In genomic region chr5:139546771-139547420, GRCm38 (mm10) we compare ENCODE assay signal across 11 mouse cellular contexts. TPM values are rescaled to one million over a fixed set of nuclear protein-coding genes. Genes with fewer than 3 reads are reported as not detected.
DNase-seq lines count a peak whose midpoint lies in the region; ATAC-seq lines count a peak whose summit lies in the region.
"Had no signal": no experiment of that assay in that cellular context is flagged by ENCODE, and none has a peak within 500 bp of the region (broad histone marks: within the 10 kb centered on the region; RNA-seq: fewer than 3 reads in every experiment).

No protein-coding gene starts in this region.

- H3K4me2 ChIP-seq in lung, embryonic 15.5 days: no peak overlapping the region
- peak overlapping the region; percentile 64 for H3K4me2 ChIP-seq in hindbrain, embryonic 14.5 days (replicated peaks)
- peak overlapping the region; percentile 66 for H3K4me2 ChIP-seq in neural tube, embryonic 12.5 days (replicated peaks)

- no peak overlapping the region for H3K4me3 ChIP-seq in lung, embryonic 15.5 days
- peak overlapping the region; percentile 40 for H3K4me3 ChIP-seq in hindbrain, embryonic 14.5 days (replicated peaks; ENCODE audit: low read length)
- H3K4me3 ChIP-seq in neural tube, embryonic 12.5 days: peak overlapping the region; percentile 68

- H3K27me3 ChIP-seq in lung, embryonic 15.5 days: peaks cover 99% of the 10 kb centered on the region
- peaks cover 70% of the 10 kb centered on the region for H3K27me3 ChIP-seq in hindbrain, embryonic 14.5 days (ENCODE audit: control insufficient read depth, insufficient read depth, low read length)
- H3K27me3 ChIP-seq in neural tube, embryonic 12.5 days (replicated peaks): peaks cover 90% of the 10 kb centered on the region

- peaks cover 9% of the 10 kb centered on the region; the same call in 1 of the 2 replicates for H3K4me1 ChIP-seq in lung, embryonic 15.5 days
- H3K4me1 ChIP-seq in hindbrain, embryonic 14.5 days (replicated peaks; ENCODE audit: control insufficient read depth, insufficient read depth, low read length): peaks cover 17% of the 10 kb centered on the region
- peaks cover 28% of the 10 kb centered on the region for H3K4me1 ChIP-seq in neural tube, embryonic 12.5 days

- under 1% methylated on average over 68 of the region's 68 CpGs for WGBS in lung, embryonic 15.5 days
- WGBS in hindbrain, embryonic 14.5 days: under 1% methylated on average over 65 of the region's 68 CpGs
- WGBS in neural tube, embryonic 12.5 days: under 1% methylated on average over 68 of the region's 68 CpGs

- H3K9ac ChIP-seq in lung, embryonic 15.5 days: no peak overlapping the region
- H3K9ac ChIP-seq in hindbrain, embryonic 14.5 days: peak overlapping the region; percentile 80
- peak overlapping the region; percentile 85 for H3K9ac ChIP-seq in neural tube, embryonic 12.5 days
- H3K9ac ChIP-seq: liver, embryonic 14.5 days had no signal

- H3K27ac ChIP-seq in lung, embryonic 15.5 days: no peak overlapping the region
- H3K27ac ChIP-seq in hindbrain, embryonic 14.5 days: peak overlapping the region; percentile 90
- peak overlapping the region; percentile 93 for H3K27ac ChIP-seq in neural tube, embryonic 12.5 days
- H3K27ac ChIP-seq: liver, embryonic 14.5 days had no signal

- no peak for DNase-seq in lung, postnatal 36 days
- DNase-seq in embryo, embryonic 9.5 days (ENCODE audit: extremely low spot score): peak; percentile 66
- no peak for DNase-seq in hindbrain, embryonic 14.5 days (ENCODE audit: low spot score)
- DNase-seq in gastrocnemius, adult 8-10 months (ENCODE audit: low spot score in 2 of 2): no peak
- DNase-seq in layer of hippocampus, postnatal 14 days (ENCODE audit: low spot score in 2 of 2): no peak
- no peak for DNase-seq in layer of hippocampus, adult 9-10 months (ENCODE audit: low spot score)

- ATAC-seq in lung, embryonic 15.5 days (ENCODE audit: borderline replicate concordance, extremely low read depth, low FRiP score, low TSS enrichment): 0 out of 2 replicates have a peak, but pooled peaks have one; percentile 15
- no peak for ATAC-seq in hindbrain, embryonic 14.5 days (ENCODE audit: low FRiP score)
- ATAC-seq in neural tube, embryonic 12.5 days (ENCODE audit: low FRiP score, low read depth): no peak

- H3K36me3 ChIP-seq in lung, embryonic 15.5 days: no peaks in the 10 kb centered on the region
- no peaks in the 10 kb centered on the region; the same call in 1 of the 2 replicates for H3K36me3 ChIP-seq in hindbrain, embryonic 14.5 days (replicated peaks; ENCODE audit: control insufficient read depth, insufficient read depth)
- H3K36me3 ChIP-seq in neural tube, embryonic 12.5 days: peaks cover 6% of the 10 kb centered on the region; the same call in 1 of the 2 replicates

- H3K9me3 ChIP-seq in lung, embryonic 15.5 days: no peaks in the 10 kb centered on the region
- H3K9me3 ChIP-seq in hindbrain, embryonic 14.5 days (ENCODE audit: control insufficient read depth, low read length): no peaks in the 10 kb centered on the region
- no peaks in the 10 kb centered on the region for H3K9me3 ChIP-seq in neural tube, embryonic 12.5 days

RNA-seq across cellular contexts. Expression of gene Uncx, which starts 3.6 kb away (rescaled TPM):
- 0.09 TPM in 1 of 2 replicates, not detected in the other for polyA plus RNA-seq in lung, embryonic 15.5 days (2015; fragmentation: Nextera tagmentation; extraction: Ambion mirVana)
- polyA plus RNA-seq in hindbrain, embryonic 14.5 days (2014; fragmentation: Nextera tagmentation; extraction: Ambion mirVana): 25.4 and 31.0 TPM in 2 replicates
- 92.9 and 107 TPM in 2 replicates for polyA plus RNA-seq in neural tube, embryonic 12.5 days (2016; fragmentation: Nextera tagmentation; extraction: Ambion mirVana)
- not detected for total RNA-seq in gastrocnemius, adult 8-10 months (2022)
- total RNA-seq in layer of hippocampus, postnatal 14 days (2021): under 1 TPM in 1 of 2 experiments, not detected in 1; 0.19 TPM
- total RNA-seq: hematopoietic stem cell, adult 5-6 weeks had no signal
- polyA plus RNA-seq: cortical plate, adult 2 months; liver, embryonic 14.5 days had no signal

Comparison
In these comparisons a context has a peak if more than half of its experiments do, and no peak if none do; other contexts are left out.
1. RNA of gene Uncx, which starts 3.6 kb away (polyA plus RNA-seq): 92.9 to 107 TPM in neural tube, embryonic 12.5 days and 25.4 to 31.0 TPM in hindbrain, embryonic 14.5 days; 0.09 TPM in lung, embryonic 15.5 days; every median in the first group is over 10 times any median in the second.